ENCODE assay signal across 2 mouse cellular contexts in genomic region chr11:94622162-94622561, GRCm38 (mm10).
TF ChIP-seq lines count a peak whose summit lies in the region.

No protein-coding gene starts in this region.

TF ChIP-seq in CH12.LX, 34 proteins besides CTCF, POLR2A, EP300 and RAD21:
- TF ChIP-seq TCF12 (IDR thresholded peaks at IDR 0.05; ENCODE audit: low read depth, low read length) (peak; percentile 58; the same call in 1 of the 2 replicates), MAFK (IDR thresholded peaks at IDR 0.05; ENCODE audit: insufficient replicate concordance, low read length) (peak; percentile 60; the same call in 1 of the 2 replicates), POLR2AphosphoS2 (IDR thresholded peaks at IDR 0.05; ENCODE audit: low read depth, low read length) (no peak), JUND (conservative IDR thresholded peaks at IDR 0.05; ENCODE audit: low read depth, low read length) (peak; percentile 99), JUN (IDR thresholded peaks at IDR 0.05; ENCODE audit: insufficient read depth, low read depth, low read length) (peak; percentile 96), PAX5 (IDR thresholded peaks at IDR 0.05; ENCODE audit: low read length) (no peak), CHD2 (IDR thresholded peaks at IDR 0.05; ENCODE audit: low read length) (no peak), ZKSCAN1 (IDR thresholded peaks at IDR 0.05; ENCODE audit: borderline replicate concordance, low read depth, low read length) (no peak), RCOR1 (conservative IDR thresholded peaks at IDR 0.05; ENCODE audit: low read depth, low read length) (no peak), ETS1 (conservative IDR thresholded peaks at IDR 0.05; ENCODE audit: low read depth, low read length) (no peak; the same call in 1 of the 2 replicates), MYC (IDR thresholded peaks at IDR 0.05; ENCODE audit: low read depth, low read length) (0 out of 2 replicates have a peak, but pooled peaks have one; percentile 57), UBTF (IDR thresholded peaks at IDR 0.05; ENCODE audit: low read depth, low read length) (no peak), HCFC1 (IDR thresholded peaks at IDR 0.05; ENCODE audit: low read depth, low read length) (no peak), TBP (conservative IDR thresholded peaks at IDR 0.05; ENCODE audit: low read depth, low read length) (no peak), E2F4 (IDR thresholded peaks at IDR 0.05; ENCODE audit: insufficient replicate concordance, low read depth, low read length) (no peak), GABPA (IDR thresholded peaks at IDR 0.05; ENCODE audit: insufficient replicate concordance, low read depth, low read length) (no peak), MAX (IDR thresholded peaks at IDR 0.05; ENCODE audit: low read length) (no peak), USF2 (conservative IDR thresholded peaks at IDR 0.05; ENCODE audit: low read depth, low read length) (no peak), ELF1 (IDR thresholded peaks at IDR 0.05; ENCODE audit: low read depth, low read length) (no peak), ZC3H11A (IDR thresholded peaks at IDR 0.05; ENCODE audit: low read depth, low read length) (no peak), SMC3 (IDR thresholded peaks at IDR 0.05; ENCODE audit: low read depth, low read length) (no peak), MXI1 (IDR thresholded peaks at IDR 0.05; ENCODE audit: low read depth, low read length) (no peak), MEF2A (IDR thresholded peaks at IDR 0.05; ENCODE audit: borderline replicate concordance, low read depth, low read length) (no peak), SIN3A (IDR thresholded peaks at IDR 0.05; ENCODE audit: low read length) (no peak), ZMIZ1 (IDR thresholded peaks at IDR 0.05; ENCODE audit: low read depth, low read length) (no peak), CHD1 (IDR thresholded peaks at IDR 0.05; ENCODE audit: low read depth, low read length) (no peak), NELFE (IDR thresholded peaks at IDR 0.05; ENCODE audit: low read depth, low read length) (no peak), IRF4 (IDR thresholded peaks at IDR 0.05; ENCODE audit: low read depth, low read length) (peak; percentile 96), MAZ (IDR thresholded peaks at IDR 0.05; ENCODE audit: low read depth, low read length) (no peak), NRF1 (IDR thresholded peaks at IDR 0.05; ENCODE audit: low read depth, low read length) (no peak), ZNF384 (IDR thresholded peaks at IDR 0.05; ENCODE audit: low read depth, low read length) (peak; percentile 44), KAT2A (IDR thresholded peaks at IDR 0.05; ENCODE audit: insufficient replicate concordance, low read length) (no peak), USF1 (IDR thresholded peaks at IDR 0.05; ENCODE audit: low read depth, low read length) (no peak), BHLHE40 (IDR thresholded peaks at IDR 0.05; ENCODE audit: low read depth, low read length) (peak; percentile 60)

TF ChIP-seq in MEL, 35 proteins besides CTCF, POLR2A, EP300 and RAD21:
- peak; percentile 74 for TF ChIP-seq GABPA (IDR thresholded peaks at IDR 0.05; ENCODE audit: low read depth, low read length)
- 0 out of 2 replicates have a peak, but pooled peaks have one; percentile 27 for TF ChIP-seq MAFK (IDR thresholded peaks at IDR 0.05; ENCODE audit: borderline replicate concordance, low read depth, low read length)
- TF ChIP-seq MAZ (IDR thresholded peaks at IDR 0.05; ENCODE audit: low read depth, low read length): no peak
- TF ChIP-seq MXI1 (IDR thresholded peaks at IDR 0.05; ENCODE audit: low read depth, low read length): no peak
- TF ChIP-seq MYC (IDR thresholded peaks at IDR 0.05; ENCODE audit: low read depth, low read length): no peak
- TF ChIP-seq MAX (IDR thresholded peaks at IDR 0.05; ENCODE audit: low read length): no peak
- TF ChIP-seq GATA1 (IDR thresholded peaks at IDR 0.05; ENCODE audit: low read depth, low read length): 0 out of 2 replicates have a peak, but pooled peaks have one; percentile 25
- peak; percentile 45; the same call in 1 of the 2 replicates for TF ChIP-seq ETS1 (IDR thresholded peaks at IDR 0.05; ENCODE audit: low read depth, low read length)
TF ChIP-seq in MEL: peak in this region for 4.
